Mouse (Mus musculus) hindbrain, embryonic 13.5 days (tissue): ENCODE data around the gene Prkci. TPM values are rescaled to one million over a fixed set of nuclear protein-coding genes. Genes with fewer than 3 reads are reported as not detected.

ENCODE experiments used
- ATAC-seq: fragments of 200-750 bp; cut with Nextera tagmentation; 2 replicates; pipeline ENCODE4 v1.8.0; 2017; ENCODE audit warnings: moderate TSS enrichment; ENCODE audit not compliant: low FRiP score
- H3K27ac ChIP-seq: fragments of 300-500 bp; sonication (generic); 2 replicates; pipeline ENCODE4 v1.5.1; 2015; ENCODE audit warnings: inconsistent platforms, mild to moderate bottlenecking, moderate library complexity
- H3K27me3 ChIP-seq: fragments of 300-500 bp; sonication (generic); 2 replicates; pipeline ENCODE4 v1.6.1; 2015; ENCODE audit warnings: mild to moderate bottlenecking, inconsistent platforms
- H3K36me3 ChIP-seq: fragments of 300-500 bp; sonication (generic); 2 replicates; pipeline ENCODE4 v1.6.1; 2015; ENCODE audit warnings: mild to moderate bottlenecking, inconsistent platforms
- H3K4me1 ChIP-seq: fragments of 300-500 bp; sonication (generic); replicated peaks from 2 replicates; pipeline ENCODE4 v1.6.1; 2015; ENCODE audit warnings: inconsistent platforms
- H3K4me2 ChIP-seq: fragments of 300-500 bp; sonication (generic); 2 replicates; pipeline ENCODE4 v1.6.1; 2015; ENCODE audit warnings: inconsistent platforms, mild to moderate bottlenecking, moderate library complexity
- H3K4me3 ChIP-seq: fragments of 300-500 bp; sonication (generic); 2 replicates; pipeline ENCODE4 v1.5.1; 2015; ENCODE audit warnings: mild to moderate bottlenecking, inconsistent platforms
- H3K9ac ChIP-seq: fragments of 300-500 bp; sonication (generic); 2 replicates; pipeline ENCODE4 v1.6.1; 2015; ENCODE audit warnings: mild to moderate bottlenecking, inconsistent platforms
- H3K9me3 ChIP-seq: fragments of 300-500 bp; sonication (generic); 2 replicates; pipeline ENCODE4 v1.6.1; 2016; ENCODE audit warnings: inconsistent platforms
- WGBS: fragments of 180-500 bp; shearing (Covaris S2); methylation state at CpG from one replicate; pipeline ENCODE4 v1.1.7; 2015; 5-methylcytosine and 5-hydroxymethylcytosine counted together
- microRNA-seq: library from miRNA; unstranded; fragments of <30 nt; microRNA quantifications from one replicate; pipeline ENCODE4, GENCODE M21; 2016
- polyA plus RNA-seq: library from polyadenylated mRNA; unstranded; fragments of >200 nt; fragmentation: Nextera tagmentation; extraction: Ambion mirVana; gene quantifications from 2 replicates; pipeline ENCODE4 v1.2.1, GENCODE M21; 2015

Prkci gene
- polyA plus RNA-seq, 1 experiment from 2014 or later, result 23.9 TPM

DNA sequence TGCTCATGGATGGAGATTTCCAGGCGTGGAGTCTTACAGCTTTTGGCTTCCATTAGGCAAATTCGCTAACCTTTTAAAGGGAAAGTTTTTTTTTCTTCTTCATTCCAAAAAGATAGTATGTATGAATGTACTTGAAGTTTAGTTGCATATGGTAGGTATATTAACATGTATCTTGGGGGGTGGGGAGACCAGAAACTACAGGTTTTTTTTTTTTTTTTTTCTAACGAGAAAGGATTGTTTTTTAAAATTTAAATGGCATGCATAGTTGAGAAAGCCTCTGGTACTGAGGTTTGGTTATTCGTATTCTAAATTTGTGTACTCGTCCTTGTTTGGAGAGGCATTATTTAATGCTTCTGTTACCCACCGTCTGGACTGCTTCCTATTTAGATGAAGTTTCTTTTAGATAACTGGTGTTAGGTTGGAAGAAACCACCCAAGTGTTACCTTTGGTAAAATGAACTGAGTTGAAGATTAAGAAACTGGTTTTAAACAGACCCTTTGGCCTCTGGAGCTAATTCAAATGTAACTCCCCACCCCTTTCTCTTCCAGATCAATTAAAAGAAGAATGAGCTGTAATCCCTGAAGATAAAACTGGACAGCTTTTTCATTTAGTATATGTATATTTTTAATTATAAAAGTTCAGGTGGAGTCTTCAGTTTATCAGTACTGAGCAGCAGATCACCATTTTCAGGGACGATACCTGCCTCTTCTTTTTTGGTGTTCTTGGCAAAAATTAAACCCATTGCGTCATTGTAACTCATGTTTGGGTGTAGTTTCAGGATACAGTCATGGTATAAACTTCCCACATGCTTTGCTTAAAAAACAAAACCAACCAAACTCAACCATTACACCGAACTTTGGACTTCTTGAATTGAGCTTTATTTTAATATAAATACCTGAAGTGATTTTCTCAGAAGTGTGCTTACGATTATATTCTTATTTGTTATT lies 100.9 kb downstream of the Prkci start:
- Histone ChIP-seq H3K4me3 (peak overlapping the region; percentile 82), H3K4me1 (peaks cover 46% of the 10 kb centered on the region)
- 42% methylated on average over 10 of the region's 10 CpGs for WGBS

GRCm38 (mm10) chr3:31097102-31097720 lies 101.7 kb downstream of the Prkci start:
- H3K27ac ChIP-seq, result 0 out of 2 replicates have a peak overlapping the region, but pooled peaks have one; percentile 30
- no peaks in the 10 kb centered on the region for H3K9me3 ChIP-seq
- no peaks in the 10 kb centered on the region for H3K27me3 ChIP-seq
- WGBS, result 78% methylated on average over 13 of the region's 13 CpGs
- H3K4me2 ChIP-seq, result peak overlapping the region; percentile 49
- 0 out of 2 replicates have a peak, but pooled peaks cover 4% of the 10 kb centered on the region for H3K36me3 ChIP-seq
- peaks cover 53% of the 10 kb centered on the region for H3K4me1 ChIP-seq
- peak overlapping the region; percentile 51 for H3K9ac ChIP-seq
- H3K4me3 ChIP-seq, result peak overlapping the region; percentile 15
- ATAC-seq, result no peak

More for the DNA sequence above, 100.9 kb downstream of the Prkci start:
- H3K9me3 ChIP-seq, result no peaks in the 10 kb centered on the region
- H3K9ac ChIP-seq, result peak overlapping the region; percentile 95
- no peak for ATAC-seq
- peak overlapping the region; percentile 72 for H3K4me2 ChIP-seq
- peak overlapping the region; percentile 100 for H3K27ac ChIP-seq
- H3K36me3 ChIP-seq, result 0 out of 2 replicates have a peak, but pooled peaks cover 4% of the 10 kb centered on the region
- no peaks in the 10 kb centered on the region for H3K27me3 ChIP-seq

GRCm38 (mm10) chr3:31097976-31098375 lies 102.4 kb downstream of the Prkci start:
- ATAC-seq, result no peak
- 59% methylated on average over 11 of the region's 11 CpGs for WGBS
- H3K9me3 ChIP-seq, result no peaks in the 10 kb centered on the region
- H3K4me2 ChIP-seq, result peak overlapping the region; percentile 49
- peak overlapping the region; percentile 51 for H3K9ac ChIP-seq
- H3K27me3 ChIP-seq, result no peaks in the 10 kb centered on the region
- peak overlapping the region; percentile 15 for H3K4me3 ChIP-seq
- H3K4me1 ChIP-seq, result peaks cover 50% of the 10 kb centered on the region
- 0 out of 2 replicates have a peak overlapping the region, but pooled peaks have one; percentile 30 for H3K27ac ChIP-seq
- 0 out of 2 replicates have a peak, but pooled peaks cover 4% of the 10 kb centered on the region for H3K36me3 ChIP-seq

DNA sequence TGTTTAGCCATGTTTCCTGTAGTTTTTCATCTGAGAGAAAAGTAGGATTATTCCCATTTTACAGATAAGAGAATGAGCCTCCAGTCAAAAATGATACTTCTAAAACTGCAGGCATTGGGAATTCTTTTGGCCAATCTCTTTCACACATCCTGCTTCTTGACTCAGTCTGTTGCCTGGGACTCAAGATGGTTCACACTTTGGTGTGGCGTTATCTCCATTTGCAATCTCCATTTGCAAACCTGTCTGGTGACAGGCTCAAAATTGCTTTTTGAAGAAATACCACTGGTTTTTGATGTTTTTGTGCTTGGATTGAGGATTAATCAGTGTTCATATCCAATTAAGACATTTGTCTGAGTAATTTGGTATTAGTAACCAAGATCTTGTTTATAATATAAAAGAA lies 103.0 kb downstream of the Prkci start:
- Histone ChIP-seq H3K4me2 (peak overlapping the region; percentile 49), H3K36me3 (0 out of 2 replicates have a peak, but pooled peaks cover 4% of the 10 kb centered on the region), H3K27ac (no peak overlapping the region), H3K4me3 (peak overlapping the region; percentile 15), H3K4me1 (peaks cover 52% of the 10 kb centered on the region), H3K9ac (no peak overlapping the region), H3K9me3 (no peaks in the 10 kb centered on the region), H3K27me3 (no peaks in the 10 kb centered on the region)
- ATAC-seq, result no peak
- 85% methylated on average over 1 of the region's 1 CpGs for WGBS

DNA sequence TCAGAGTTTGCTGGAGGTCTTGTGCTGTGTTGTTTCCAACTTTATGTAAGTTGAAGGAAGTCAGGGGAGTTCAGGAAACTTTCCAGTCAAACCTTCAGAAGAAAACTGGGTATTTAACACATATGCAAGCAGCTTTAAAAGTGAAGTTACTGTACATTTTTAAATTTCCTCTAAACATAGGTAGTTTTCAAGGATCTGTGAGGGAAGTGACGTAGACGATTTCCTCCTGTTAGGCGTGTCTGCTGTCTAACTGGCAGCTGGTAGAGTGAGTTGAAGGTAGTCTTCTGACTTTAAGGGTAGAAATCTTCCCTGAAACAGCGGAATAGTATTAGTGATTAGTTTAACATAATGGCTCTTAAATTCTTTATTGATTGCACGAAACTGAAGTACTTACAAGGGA lies 104.5 kb downstream of the Prkci start:
- Histone ChIP-seq H3K4me3 (peak overlapping the region; percentile 20), H3K4me1 (peaks cover 62% of the 10 kb centered on the region), H3K27ac (no peak overlapping the region), H3K36me3 (0 out of 2 replicates have a peak, but pooled peaks cover 4% of the 10 kb centered on the region), H3K9me3 (no peaks in the 10 kb centered on the region), H3K9ac (no peak overlapping the region), H3K4me2 (peak overlapping the region; percentile 46), H3K27me3 (no peaks in the 10 kb centered on the region)
- WGBS, result 81% methylated on average over 5 of the region's 5 CpGs
- ATAC-seq, result no peak

DNA sequence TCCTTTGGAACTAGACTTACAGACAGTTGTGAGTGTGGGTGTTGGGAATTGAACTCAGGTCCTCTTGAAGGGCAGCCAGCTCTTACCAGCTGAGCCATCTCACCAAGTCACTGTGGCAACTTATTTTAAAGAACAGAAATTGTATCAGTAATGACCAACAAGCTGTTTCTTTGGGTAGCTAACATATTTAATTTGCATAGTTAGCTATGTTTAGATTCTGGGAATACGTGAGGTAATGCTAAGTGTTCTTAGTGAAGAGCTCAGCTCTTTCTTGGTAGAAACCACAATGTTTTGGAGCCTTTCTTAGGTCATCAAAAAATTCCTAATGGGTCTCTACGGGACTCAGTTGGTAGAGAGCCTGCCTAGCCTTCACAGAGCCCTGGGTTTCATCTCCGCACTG lies 105.3 kb downstream of the Prkci start:
- no peak overlapping the region for H3K27ac ChIP-seq
- 0 out of 2 replicates have a peak, but pooled peaks cover 4% of the 10 kb centered on the region for H3K36me3 ChIP-seq
- no peak overlapping the region for H3K4me3 ChIP-seq
- peaks cover 62% of the 10 kb centered on the region for H3K4me1 ChIP-seq
- ATAC-seq, result no peak
- no peak overlapping the region for H3K9ac ChIP-seq
- H3K27me3 ChIP-seq, result no peaks in the 10 kb centered on the region
- H3K9me3 ChIP-seq, result no peaks in the 10 kb centered on the region
- peak overlapping the region; percentile 21 for H3K4me2 ChIP-seq
- WGBS, result 96% methylated on average over 3 of the region's 3 CpGs

Small RNA genes lying within 50 kb of the gene (microRNA-seq; reads per million reads assigned to microRNA genes)
- gene Mir7008, result not detected

Other genes with a start within 250 kb of the Prkci start
- not detected in 2 replicates for gene Samd7, start 249.5 kb upstream of the Prkci start, polyA plus RNA-seq
- 104 and 107 TPM in 2 replicates for gene Sec62, start 202.9 kb upstream of the Prkci start, polyA plus RNA-seq
- 1.1 and 1.8 TPM in 2 replicates for gene Gpr160, start 139.8 kb upstream of the Prkci start, polyA plus RNA-seq
- 7.5 and 8.1 TPM in 2 replicates for gene Phc3, start 26.3 kb upstream of the Prkci start, polyA plus RNA-seq
- gene Skil, start 99.3 kb downstream of the Prkci start, polyA plus RNA-seq, result 33.5 and 34.4 TPM in 2 replicates
- gene Cldn11, start 154.2 kb downstream of the Prkci start, polyA plus RNA-seq, result 52.1 and 53.9 TPM in 2 replicates